Mouse (Mus musculus): ENCODE results near the gene Neu3.

DNA sequence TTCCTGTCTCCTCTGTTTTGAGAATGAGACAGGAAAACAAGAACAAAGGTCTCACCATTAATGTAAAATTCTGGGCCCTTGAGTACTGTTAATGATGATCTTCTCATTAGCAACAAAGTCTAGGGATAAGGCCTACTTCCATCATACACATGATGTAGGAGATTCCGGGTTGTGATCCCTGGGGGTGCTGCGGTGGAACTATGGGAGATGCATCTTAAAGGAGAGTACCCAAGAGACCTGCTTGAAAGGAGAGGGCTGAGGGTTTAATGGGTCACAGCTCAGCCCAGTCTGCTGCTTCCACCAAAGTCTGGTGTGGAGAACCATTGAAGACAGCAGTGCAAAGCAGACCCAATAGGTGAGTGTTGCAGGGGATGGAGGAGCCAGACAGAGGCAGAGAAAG lies 65.0 kb downstream of the Neu3 start, which contains the start of gene Olfr521:
- TF ChIP-seq POLR2A (IDR thresholded peaks at IDR 0.05; ENCODE audit: insufficient read length, low read depth) (no peak), USF1 (IDR thresholded peaks at IDR 0.05; ENCODE audit: low read depth) (no peak), MAX (IDR thresholded peaks at IDR 0.05; ENCODE audit: low read depth) (no peak), SRF (IDR thresholded peaks at IDR 0.05; ENCODE audit: control insufficient read depth, insufficient read length, low read depth) (no peak), CEBPB (IDR thresholded peaks at IDR 0.05; ENCODE audit: insufficient read depth, poor library complexity, severe bottlenecking) (no peak), E2F4 (IDR thresholded peaks at IDR 0.05; ENCODE audit: insufficient read depth) (no peak), TCF12 (IDR thresholded peaks at IDR 0.05; ENCODE audit: insufficient read depth, poor library complexity, severe bottlenecking) (no peak), TCF3 (IDR thresholded peaks at IDR 0.05; ENCODE audit: insufficient read length, low read depth) (no peak), POLR2AphosphoS2 (IDR thresholded peaks at IDR 0.05; ENCODE audit: insufficient read length, low read depth) (no peak)
